Mouse (Mus musculus): ENCODE data around the gene Bysl. TPM values are rescaled to one million over a fixed set of nuclear protein-coding genes. Genes with fewer than 3 reads are reported as not detected.

The Bysl gene
- polyA plus RNA-seq, 1 experiment from 2014 or later: 9.9 TPM

DNA sequence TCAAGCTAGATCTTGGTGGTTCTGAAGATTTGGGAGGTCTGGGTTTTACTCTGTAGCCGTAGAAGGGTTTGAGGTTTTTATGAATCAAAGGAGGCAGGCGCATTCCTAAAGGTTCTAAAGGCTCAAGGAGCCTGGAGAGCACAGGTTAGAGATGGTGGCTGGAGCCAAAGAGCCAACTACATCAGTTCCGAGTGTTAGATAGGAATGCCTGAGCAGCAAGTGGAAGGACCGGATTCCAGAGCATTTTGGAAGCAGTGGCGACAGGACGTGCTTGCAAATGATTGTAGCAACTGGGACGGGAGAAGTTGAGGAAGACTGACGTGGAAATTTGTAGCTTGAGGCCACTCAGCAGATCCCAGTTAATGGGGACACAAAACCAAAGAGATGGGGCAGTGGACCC, 37.3 kb downstream of the Bysl start:
- Histone ChIP-seq H3K27me3 (replicated peaks; ENCODE audit: insufficient read depth, low read length) (no peaks in the 10 kb centered on the region), H3K27ac (ENCODE audit: low read length) (peak overlapping the region; percentile 39; the same call in 1 of the 2 replicates), H3K4me3 (ENCODE audit: low read depth, low read length) (no peak overlapping the region), H3K9me3 (ENCODE audit: low read length) (no peaks in the 10 kb centered on the region), H3K4me1 (ENCODE audit: insufficient read depth, low read depth, low read length) (no peaks in the 10 kb centered on the region), H3K9ac (replicated peaks; ENCODE audit: low read depth) (no peak overlapping the region), H3K36me3 (ENCODE audit: insufficient read depth, low read length) (peaks cover 3% of the 10 kb centered on the region; the same call in 1 of the 2 replicates), H3K4me2 (replicated peaks; ENCODE audit: low read depth, low read length) (no peak overlapping the region)
- DNase-seq (ENCODE audit: low spot score): peak; percentile 87
- WGBS: 56% methylated on average over 8 of the region's 8 CpGs
- ATAC-seq: peak; percentile 94
- TF ChIP-seq EP300 (IDR thresholded peaks at IDR 0.05): peak; percentile 80
- no peak for TF ChIP-seq CTCF (IDR thresholded peaks at IDR 0.05)

DNA sequence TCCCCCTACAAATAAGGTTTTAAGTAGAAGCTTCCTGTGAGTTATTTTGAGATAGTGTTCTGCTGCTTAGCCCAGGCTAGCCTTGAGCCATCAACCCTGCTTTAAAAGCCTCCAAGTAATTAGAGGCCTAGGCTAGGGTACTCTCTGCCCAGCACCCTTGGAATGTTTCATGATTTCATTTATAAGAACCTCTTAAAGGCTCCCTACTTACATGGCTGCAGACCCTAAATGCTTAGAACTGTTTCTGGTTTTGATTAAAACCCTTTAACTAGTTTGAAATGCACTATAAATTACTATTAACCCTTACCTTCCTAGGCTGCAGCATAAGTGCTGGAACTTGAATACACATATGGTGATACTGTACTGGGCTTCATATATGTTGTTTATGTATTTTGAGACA, 38.9 kb downstream of the Bysl start:
- no peak overlapping the region for H3K4me2 ChIP-seq (replicated peaks; ENCODE audit: low read depth, low read length)
- no peaks in the 10 kb centered on the region for H3K9me3 ChIP-seq (ENCODE audit: low read length)
- no peak overlapping the region for H3K9ac ChIP-seq (replicated peaks; ENCODE audit: low read depth)
- no peaks in the 10 kb centered on the region; the same call in 1 of the 2 replicates for H3K36me3 ChIP-seq (ENCODE audit: insufficient read depth, low read length)
- no peaks in the 10 kb centered on the region for H3K4me1 ChIP-seq (ENCODE audit: insufficient read depth, low read depth, low read length)
- no peak overlapping the region for H3K4me3 ChIP-seq (ENCODE audit: low read depth, low read length)
- no peak for ATAC-seq
- no peaks in the 10 kb centered on the region for H3K27me3 ChIP-seq (replicated peaks; ENCODE audit: insufficient read depth, low read length)
- TF ChIP-seq CTCF (IDR thresholded peaks at IDR 0.05) (no peak), EP300 (IDR thresholded peaks at IDR 0.05) (no peak)
- no peak for DNase-seq (ENCODE audit: low spot score)
- no peak overlapping the region for H3K27ac ChIP-seq (ENCODE audit: low read length)

DNA sequence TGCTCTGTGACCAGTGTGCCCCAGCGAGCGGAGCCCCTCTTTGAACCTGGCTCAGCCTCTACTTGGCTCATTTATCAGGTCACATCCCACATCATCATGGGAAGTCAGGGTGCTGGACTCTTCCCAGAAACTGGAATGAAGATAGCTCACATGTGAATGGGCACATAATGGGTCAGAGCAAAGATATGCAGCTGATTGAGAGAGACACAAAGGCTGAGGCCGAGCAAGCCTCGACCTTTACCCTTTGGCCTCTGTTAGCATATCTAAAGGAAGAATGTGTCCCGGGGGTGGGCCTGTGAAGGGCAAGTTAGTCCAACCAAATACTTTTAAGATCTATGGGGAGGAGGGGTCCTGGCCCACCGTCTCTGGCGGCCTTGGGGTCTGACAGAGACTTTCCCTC, 39.7 kb downstream of the Bysl start:
- no peaks in the 10 kb centered on the region for H3K27me3 ChIP-seq (replicated peaks; ENCODE audit: insufficient read depth, low read length)
- no peak overlapping the region for H3K4me3 ChIP-seq (ENCODE audit: low read depth, low read length)
- 60% methylated on average over 7 of the region's 7 CpGs for WGBS
- TF ChIP-seq EP300 (IDR thresholded peaks at IDR 0.05) (no peak), CTCF (IDR thresholded peaks at IDR 0.05) (no peak)
- no peak for ATAC-seq
- no peaks in the 10 kb centered on the region; the same call in 1 of the 2 replicates for H3K36me3 ChIP-seq (ENCODE audit: insufficient read depth, low read length)
- H3K4me2 ChIP-seq (replicated peaks; ENCODE audit: low read depth, low read length): no peak overlapping the region
- DNase-seq (ENCODE audit: low spot score): no peak
- H3K4me1 ChIP-seq (ENCODE audit: insufficient read depth, low read depth, low read length): no peaks in the 10 kb centered on the region
- H3K9ac ChIP-seq (replicated peaks; ENCODE audit: low read depth): no peak overlapping the region
- no peaks in the 10 kb centered on the region for H3K9me3 ChIP-seq (ENCODE audit: low read length)
- H3K27ac ChIP-seq (ENCODE audit: low read length): no peak overlapping the region

DNA sequence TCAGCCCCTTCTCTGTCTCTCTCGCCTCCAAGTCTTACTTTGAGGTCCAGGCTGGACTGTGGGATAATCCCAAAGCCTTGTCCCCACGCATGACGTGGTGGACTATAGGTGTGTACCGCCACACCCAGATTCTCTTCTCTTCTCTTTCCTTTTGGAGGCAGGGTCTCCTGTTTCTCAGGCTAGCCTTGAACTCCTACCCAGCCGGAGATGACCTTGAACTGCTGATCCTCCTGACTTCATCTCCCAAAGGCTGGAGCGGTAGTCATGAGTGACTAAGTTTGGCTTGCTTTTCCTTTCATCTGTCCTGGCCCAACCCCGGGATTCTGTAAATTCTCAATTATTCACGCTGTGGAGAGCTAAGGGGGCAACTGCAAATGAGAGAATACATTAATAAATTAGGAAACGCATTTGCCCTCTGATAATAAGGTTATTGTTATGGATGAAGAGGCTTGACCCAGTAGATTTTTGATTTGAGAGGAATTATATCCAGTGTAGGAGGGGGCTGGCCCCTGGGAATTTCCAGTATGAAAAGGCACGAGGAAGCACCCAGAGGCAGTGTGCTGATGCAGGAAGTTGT, 42.3 kb downstream of the Bysl start:
- H3K9ac ChIP-seq (replicated peaks; ENCODE audit: low read depth): no peak overlapping the region

DNA sequence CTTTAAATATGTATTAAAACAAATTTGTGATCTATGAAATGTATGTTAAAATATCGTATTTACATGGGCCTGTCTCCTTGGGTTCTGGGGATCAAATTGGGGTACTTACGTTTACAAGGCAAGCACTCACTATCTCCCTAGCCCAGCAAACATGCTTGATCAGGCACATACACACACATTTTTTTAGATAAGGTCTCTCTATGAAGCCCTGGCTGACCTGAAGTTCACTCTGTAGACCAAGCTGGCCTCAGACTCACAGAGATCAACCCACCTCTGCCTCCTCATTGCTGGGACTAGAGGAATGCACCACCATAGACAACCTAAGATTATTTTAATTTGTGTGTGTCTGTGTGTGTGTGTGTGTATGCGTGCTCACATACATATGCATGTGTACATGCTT, 42.9 kb downstream of the Bysl start:
- DNase-seq (ENCODE audit: low spot score) (no peak), ATAC-seq (no peak)
- H3K36me3 ChIP-seq (ENCODE audit: insufficient read depth, low read length): no peaks in the 10 kb centered on the region; the same call in 1 of the 2 replicates
- no peak overlapping the region for H3K27ac ChIP-seq (ENCODE audit: low read length)
- H3K27me3 ChIP-seq (replicated peaks; ENCODE audit: insufficient read depth, low read length): no peaks in the 10 kb centered on the region
- H3K4me3 ChIP-seq (ENCODE audit: low read depth, low read length): no peak overlapping the region
- H3K4me1 ChIP-seq (ENCODE audit: insufficient read depth, low read depth, low read length): no peaks in the 10 kb centered on the region
- no peaks in the 10 kb centered on the region for H3K9me3 ChIP-seq (ENCODE audit: low read length)
- 94% methylated on average over 3 of the region's 3 CpGs for WGBS
- TF ChIP-seq CTCF (IDR thresholded peaks at IDR 0.05) (no peak), EP300 (IDR thresholded peaks at IDR 0.05) (no peak)
- no peak overlapping the region for H3K4me2 ChIP-seq (replicated peaks; ENCODE audit: low read depth, low read length)
- H3K9ac ChIP-seq (replicated peaks; ENCODE audit: low read depth): no peak overlapping the region

More for the DNA sequence above, 42.3 kb downstream of the Bysl start:
- TF ChIP-seq EP300 (IDR thresholded peaks at IDR 0.05) (no peak), CTCF (IDR thresholded peaks at IDR 0.05) (no peak)
- WGBS: 82% methylated on average over 10 of the region's 10 CpGs
- Histone ChIP-seq H3K9me3 (ENCODE audit: low read length) (no peaks in the 10 kb centered on the region), H3K36me3 (ENCODE audit: insufficient read depth, low read length) (no peaks in the 10 kb centered on the region; the same call in 1 of the 2 replicates), H3K4me1 (ENCODE audit: insufficient read depth, low read depth, low read length) (no peaks in the 10 kb centered on the region), H3K4me2 (replicated peaks; ENCODE audit: low read depth, low read length) (no peak overlapping the region), H3K27ac (ENCODE audit: low read length) (no peak overlapping the region), H3K27me3 (replicated peaks; ENCODE audit: insufficient read depth, low read length) (no peaks in the 10 kb centered on the region), H3K4me3 (ENCODE audit: low read depth, low read length) (no peak overlapping the region)
- ATAC-seq (no peak), DNase-seq (ENCODE audit: low spot score) (no peak)

DNA sequence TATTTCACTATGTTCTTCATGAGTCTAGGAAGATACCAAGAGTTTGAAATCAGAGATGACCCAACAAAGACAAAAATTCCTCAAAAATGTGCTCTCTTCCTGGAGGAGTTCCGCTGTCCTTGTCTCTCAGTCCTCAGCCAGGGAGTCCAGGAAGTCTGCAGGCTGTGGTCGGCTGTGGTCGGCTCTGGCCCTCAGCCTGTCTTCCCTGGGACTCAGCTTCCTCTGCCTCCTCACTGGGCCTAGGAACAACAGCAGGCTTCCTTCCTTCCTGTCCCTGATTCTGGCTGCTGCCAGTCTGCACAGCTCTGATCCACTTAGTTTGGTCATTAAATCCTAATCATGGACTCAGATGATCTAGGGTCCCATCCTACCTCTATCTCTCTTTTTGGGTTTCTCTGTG, 44.0 kb downstream of the Bysl start:
- DNase-seq (ENCODE audit: low spot score) (peak; percentile 27), ATAC-seq (peak; percentile 80)
- no peaks in the 10 kb centered on the region for H3K27me3 ChIP-seq (replicated peaks; ENCODE audit: insufficient read depth, low read length)
- no peaks in the 10 kb centered on the region for H3K4me1 ChIP-seq (ENCODE audit: insufficient read depth, low read depth, low read length)
- no peak overlapping the region for H3K9ac ChIP-seq (replicated peaks; ENCODE audit: low read depth)
- no peaks in the 10 kb centered on the region; the same call in 1 of the 2 replicates for H3K36me3 ChIP-seq (ENCODE audit: insufficient read depth, low read length)
- H3K9me3 ChIP-seq (ENCODE audit: low read length): no peaks in the 10 kb centered on the region
- no peak overlapping the region for H3K4me2 ChIP-seq (replicated peaks; ENCODE audit: low read depth, low read length)
- WGBS: 55% methylated on average over 3 of the region's 3 CpGs
- no peak overlapping the region for H3K4me3 ChIP-seq (ENCODE audit: low read depth, low read length)
- peak overlapping the region; percentile 33; the same call in 1 of the 2 replicates for H3K27ac ChIP-seq (ENCODE audit: low read length)
- TF ChIP-seq EP300 (IDR thresholded peaks at IDR 0.05) (no peak), CTCF (IDR thresholded peaks at IDR 0.05) (no peak)
